Mouse (Mus musculus) embryo, embryonic 11 days (tissue): ENCODE measurements around the gene Colgalt2.
"Not testable (repeated sequence)": the region's sequence is repeated elsewhere in the genome, so short reads cannot be mapped to it uniquely, and the experiment has no call there.

Experiments
- DNase-seq: peaks from one replicate; pipeline ENCODE4 v3.0.0-alpha.2; 2015

Colgalt2 gene

GRCm38 (mm10) chr1:152399790-152400555, at the start of gene Colgalt2:
Gene Colgalt2, plus strand, starts transcription at chr1:152399830.
- DNase-seq, result peak; percentile 77

DNA sequence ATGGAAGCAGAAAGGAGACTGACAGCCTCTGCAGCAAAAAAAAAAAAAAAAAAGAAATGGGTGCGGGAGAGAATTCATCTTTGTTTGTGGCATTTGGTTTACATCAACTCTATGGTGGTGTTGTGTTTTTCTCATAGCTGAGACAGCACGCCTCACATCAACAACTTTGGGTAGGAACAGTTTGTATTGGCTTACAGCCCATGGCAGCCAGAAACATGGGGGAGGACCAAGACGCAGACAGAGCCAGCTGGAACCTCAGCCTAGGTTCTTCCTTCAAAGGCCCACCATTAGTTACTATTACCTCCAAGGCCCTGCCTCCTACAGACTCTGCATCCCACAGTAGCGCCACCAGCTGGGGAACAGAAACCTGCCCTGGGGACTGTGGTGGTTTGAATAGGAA, 42.9 kb upstream of the Colgalt2 start:
- DNase-seq, result no peak

DNA sequence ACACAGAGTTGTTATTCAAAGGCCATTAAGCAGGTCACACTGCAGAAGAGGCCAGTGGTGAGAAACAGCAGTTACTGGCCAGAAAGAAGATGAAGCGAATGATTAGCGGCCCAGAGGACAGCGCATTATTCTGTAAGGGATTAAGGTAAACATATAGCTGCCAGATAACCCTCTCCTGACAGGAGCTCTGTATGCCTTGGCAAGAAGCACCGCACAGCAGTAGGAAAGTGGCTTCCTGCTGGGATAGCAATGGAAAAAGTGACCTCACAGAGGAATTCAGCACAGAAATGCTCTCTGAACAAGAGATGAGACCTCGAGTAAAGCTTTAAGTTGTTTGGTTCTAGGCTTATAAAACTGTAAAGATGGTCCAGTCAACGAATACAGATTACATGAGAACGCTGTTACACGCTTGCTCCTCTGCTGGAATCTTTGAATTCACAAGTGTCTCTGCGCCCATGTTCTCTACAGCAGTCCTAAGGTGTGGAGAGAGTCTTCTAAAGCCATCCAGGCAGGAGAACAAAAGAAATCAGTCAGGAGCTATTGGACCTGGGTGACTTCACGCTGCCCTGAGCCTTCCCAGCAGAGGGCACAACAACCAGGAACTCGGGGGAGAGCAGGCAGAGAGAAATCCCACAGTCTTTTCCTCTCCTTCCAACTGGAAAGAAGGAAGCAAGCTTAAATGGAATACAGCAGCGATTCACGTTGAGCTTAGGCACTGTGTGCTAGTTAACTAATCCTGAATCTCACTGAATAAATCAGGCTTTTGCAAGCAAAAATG, 31.1 kb upstream of the Colgalt2 start:
- DNase-seq, result peak; percentile 16

DNA sequence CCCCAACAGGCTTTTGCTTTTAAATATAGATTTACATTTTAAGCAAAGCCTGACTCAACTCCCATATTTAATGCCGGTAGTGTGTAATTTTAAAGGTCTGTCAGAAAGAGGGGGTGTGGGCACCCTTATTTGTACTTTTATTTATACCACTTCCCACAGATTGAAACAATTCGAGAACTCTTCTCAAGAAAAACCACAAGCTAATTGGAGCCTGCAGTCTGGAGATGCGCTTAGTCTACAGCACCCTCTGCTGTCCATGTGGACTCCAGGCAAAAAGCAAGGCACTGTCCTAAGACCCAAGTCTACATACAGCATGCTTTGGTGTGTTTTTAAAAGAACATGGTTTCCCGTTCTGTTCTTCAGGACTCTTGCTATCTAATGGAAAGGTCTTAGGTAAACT, 30.5 kb upstream of the Colgalt2 start:
- DNase-seq, result peak; percentile 80

GRCm38 (mm10) chr1:152378311-152378710, 21.3 kb upstream of the Colgalt2 start:
- DNase-seq, result no peak

GRCm38 (mm10) chr1:152384589-152384988, 15.0 kb upstream of the Colgalt2 start:
- DNase-seq, result no peak

DNA sequence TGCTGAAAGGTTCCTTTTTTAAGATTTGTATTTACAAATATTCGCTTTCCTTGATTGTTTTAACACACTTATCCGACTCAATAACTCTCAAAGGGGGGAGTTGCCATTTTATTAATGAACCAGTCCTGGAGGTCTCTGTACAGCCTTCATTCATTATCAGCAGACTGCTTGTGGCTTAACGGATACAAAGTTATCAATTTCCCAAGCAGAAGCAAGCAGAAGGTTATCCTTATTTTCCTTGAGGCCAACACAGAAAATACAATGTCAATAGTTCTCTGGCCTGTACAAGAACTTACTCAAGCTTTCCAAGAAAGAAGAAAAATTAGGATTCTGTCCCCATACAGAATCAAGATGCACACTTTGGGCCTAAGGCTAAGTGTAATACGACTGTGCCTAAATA, 13.9 kb upstream of the Colgalt2 start:
- DNase-seq, result not testable (repeated sequence)

GRCm38 (mm10) chr1:152386188-152386835, 13.3 kb upstream of the Colgalt2 start, which contains the start of gene Tsen15:
Gene Tsen15, minus strand, starts transcription at chr1:152386688.
- peak; percentile 90 for DNase-seq

DNA sequence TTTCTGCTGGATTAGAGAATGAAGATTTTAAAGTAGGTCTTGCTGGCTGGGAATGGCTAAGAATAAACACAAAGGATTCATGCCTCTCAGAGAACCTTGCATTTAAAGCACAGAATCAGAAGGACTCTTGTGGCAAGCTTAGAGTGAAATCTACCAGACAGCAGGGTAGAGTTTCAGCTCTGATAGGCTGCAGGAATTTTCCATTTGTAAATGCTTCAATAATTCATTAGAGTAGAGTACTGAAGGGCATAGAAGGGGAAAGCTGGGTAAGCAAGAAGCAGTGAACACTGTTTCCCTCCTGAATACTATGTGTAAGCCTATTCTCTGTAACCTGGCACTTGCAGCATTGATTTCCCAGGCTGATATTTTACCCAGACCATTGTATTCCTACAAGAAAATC, 10.4 kb upstream of the Colgalt2 start:
- no peak for DNase-seq

DNA sequence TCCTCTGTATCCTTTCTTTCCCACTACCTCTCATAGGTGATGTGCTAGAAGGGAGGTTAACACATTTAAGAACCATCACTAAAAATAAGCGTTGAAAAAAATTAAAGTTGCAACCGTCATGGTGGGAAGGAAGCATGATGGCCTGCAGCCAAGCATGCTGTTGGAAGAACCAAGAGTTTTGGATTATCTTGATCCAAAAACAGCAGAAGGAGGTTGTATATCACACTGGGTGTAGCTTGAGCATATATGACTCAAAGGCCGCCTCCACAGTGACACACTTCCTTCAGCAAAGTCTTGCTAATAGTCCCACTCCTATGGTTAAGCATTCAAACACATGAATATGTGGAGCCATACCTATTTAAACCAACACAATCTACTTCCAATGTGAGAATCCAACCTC, 5.5 kb upstream of the Colgalt2 start:
- no peak for DNase-seq

DNA sequence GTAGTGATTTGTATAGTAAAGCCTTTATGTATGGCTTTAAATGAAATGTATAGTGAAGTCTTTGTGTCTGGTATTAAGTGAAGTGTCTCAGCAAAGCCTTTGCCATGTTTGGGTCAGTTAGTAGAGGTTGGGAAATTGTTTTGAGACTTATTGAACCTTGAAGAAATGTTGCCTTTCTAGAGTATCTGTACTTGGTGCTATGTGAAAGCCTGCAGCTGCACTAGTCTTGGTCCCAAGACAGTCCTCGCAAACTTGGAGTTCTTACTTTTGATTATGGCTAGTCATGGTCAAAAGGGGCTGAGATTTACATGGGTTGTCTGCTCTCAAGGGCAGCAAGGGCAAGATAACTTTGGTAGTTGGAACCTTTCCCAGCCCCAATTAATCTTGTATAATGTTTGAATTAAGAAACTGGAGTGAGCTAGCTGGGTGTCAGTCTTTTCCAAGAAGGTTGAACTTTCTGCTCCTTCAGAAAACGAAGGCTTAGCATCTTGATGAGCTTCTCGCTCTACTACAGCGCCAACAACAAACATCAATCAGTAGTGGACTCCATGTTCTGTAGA, 4.6 kb upstream of the Colgalt2 start:
- no peak for DNase-seq

- no peak for DNase-seq
Observed at GRCm38 (mm10) chr1:152398708-152399107, 922 bp upstream of the Colgalt2 start.

GRCm38 (mm10) chr1:152400556-152401540, 1.2 kb downstream of the Colgalt2 start:
- peak; percentile 33 for DNase-seq

DNA sequence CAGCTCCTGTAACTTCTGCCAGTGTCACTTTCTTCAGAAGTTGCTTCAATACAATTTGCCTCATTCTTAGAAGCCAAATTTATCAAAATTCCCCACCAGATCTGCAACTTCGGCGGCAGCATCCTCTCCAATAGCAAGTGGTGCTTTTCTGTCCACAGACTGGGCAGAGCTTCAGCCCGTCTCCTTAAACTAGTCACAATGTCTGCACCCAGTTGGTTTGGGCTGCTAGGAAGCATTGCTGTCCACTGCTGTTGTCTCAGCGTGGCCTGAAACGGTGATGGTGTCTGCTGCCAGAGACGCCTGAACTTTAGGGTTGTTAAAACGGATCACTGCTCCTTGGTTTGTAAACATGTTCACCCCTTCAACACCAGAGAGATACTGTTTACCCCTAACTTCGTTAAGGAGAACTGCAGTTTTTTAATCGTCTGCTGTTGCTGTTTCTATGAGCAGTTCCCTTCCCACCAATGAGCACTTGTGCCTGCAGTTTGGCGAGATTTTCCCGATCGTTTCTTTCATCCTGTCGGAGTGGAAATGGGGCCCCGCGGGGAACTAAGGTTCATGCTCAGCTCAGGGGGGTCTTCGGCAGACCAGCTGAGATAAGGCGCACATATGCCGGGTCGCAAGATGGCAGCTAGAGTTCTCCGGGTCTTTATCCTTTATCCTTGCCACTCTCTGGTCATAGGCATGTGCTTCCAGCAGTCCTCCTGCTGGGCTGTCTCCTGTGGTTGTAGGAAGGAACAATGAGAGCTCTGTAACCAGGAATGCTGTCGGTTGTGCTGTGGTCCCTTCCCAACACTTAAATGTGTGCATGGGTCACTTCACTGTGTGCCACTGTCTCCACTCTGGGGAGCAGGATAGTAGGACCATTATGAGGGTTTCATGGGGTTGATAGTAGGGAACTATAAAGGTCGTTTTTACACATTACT, 7.7 kb downstream of the Colgalt2 start:
- DNase-seq, result peak; percentile 34

DNA sequence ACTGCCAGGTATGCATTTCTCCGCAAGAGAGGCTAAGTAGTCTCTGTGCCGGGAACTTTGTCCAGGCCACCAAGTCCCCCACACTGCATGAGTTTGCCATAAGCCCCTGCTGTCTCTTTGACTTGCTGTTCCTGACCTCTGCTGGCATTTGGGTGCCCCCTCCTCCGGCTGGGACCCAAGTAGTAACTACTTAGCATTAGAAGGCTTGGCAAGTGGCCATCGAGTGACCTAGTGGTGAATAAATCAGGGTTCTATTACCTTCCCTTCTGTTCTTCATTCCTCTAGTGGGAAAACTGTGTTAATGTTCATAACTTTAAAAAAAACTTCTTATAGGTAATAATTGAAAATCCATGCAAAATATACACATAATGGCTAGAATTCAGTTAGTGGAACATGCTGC, 9.7 kb downstream of the Colgalt2 start:
- DNase-seq, result no peak

DNA sequence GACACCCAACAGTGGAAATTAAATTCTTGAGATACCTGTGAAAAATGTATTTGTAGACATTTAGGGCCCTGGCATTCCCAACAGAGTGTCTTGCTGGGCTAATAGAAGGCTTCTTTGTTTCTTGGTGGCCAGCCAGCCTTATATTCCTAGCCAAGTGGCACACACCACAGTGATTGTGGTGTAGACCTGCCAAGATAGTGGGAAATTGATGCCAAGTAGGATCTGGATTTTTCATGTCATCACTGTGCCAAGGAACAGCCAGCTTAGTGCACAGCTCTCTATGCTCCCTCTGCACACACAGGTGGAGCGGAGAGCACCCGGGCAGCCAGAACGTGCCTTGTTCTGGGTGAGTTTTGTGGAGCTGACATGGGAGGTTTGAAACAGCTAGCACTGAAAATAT, 11.0 kb downstream of the Colgalt2 start:
- DNase-seq, result no peak

GRCm38 (mm10) chr1:152413116-152413515, 13.5 kb downstream of the Colgalt2 start:
- DNase-seq, result no peak

DNA sequence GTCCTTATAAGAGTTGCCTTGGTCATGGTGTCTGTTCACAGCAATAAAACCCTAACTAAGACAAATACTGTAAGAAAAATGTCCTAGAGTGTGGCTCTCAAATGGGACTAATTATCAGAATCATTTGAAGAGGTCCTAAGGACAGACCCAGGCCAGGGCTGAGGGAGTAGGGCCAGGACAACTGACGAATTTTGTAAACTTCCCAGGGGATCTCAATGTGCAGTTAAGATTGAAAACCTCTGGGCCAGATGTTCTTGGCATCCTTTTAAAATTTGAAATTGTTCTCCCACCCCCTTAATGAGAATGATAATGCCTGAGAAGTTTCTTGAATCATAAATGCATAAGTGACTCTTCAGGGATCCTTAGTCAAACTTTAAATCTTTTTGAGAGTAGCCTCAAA, 14.3 kb downstream of the Colgalt2 start:
- DNase-seq, result no peak

GRCm38 (mm10) chr1:152414451-152414850, 14.8 kb downstream of the Colgalt2 start:
- DNase-seq, result no peak

DNA sequence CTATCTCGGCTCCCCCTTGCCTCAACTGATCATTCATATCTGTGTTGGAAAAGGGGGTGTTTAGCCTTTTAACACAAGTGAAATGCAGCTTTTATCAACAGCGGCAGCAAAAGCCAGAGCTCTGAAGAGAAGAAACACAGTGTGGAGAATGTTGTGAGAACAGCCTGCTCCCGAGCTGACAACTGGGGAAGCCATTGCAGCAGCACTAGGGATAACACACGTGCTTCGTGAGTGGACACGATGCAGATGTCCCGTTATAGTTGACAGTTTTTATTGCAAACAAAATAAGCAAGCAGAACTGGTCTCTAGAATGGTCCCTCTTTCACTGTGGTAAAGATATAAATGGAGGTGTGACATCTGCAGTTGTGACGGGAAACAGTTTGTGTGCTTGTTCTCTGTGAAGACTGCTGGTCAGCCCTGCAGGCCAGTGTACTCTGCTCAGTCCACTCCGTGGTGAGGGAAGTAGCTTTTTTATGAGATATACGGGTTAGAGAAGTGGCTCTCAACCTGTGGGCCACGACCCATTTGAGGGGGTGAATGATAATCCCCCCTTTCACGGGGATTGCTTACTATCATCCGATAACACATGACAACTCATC, 16.8 kb downstream of the Colgalt2 start:
- DNase-seq, result no peak
